Mouse (Mus musculus): ENCODE measurements around the gene Ift22.
A peak's percentile ranks its signal among the peaks of the same experiment; 100 is the strongest.
"Not testable (repeated sequence)": the region's sequence is repeated elsewhere in the genome, so short reads cannot be mapped to it uniquely, and the experiment has no call there.

The Ift22 gene

DNA sequence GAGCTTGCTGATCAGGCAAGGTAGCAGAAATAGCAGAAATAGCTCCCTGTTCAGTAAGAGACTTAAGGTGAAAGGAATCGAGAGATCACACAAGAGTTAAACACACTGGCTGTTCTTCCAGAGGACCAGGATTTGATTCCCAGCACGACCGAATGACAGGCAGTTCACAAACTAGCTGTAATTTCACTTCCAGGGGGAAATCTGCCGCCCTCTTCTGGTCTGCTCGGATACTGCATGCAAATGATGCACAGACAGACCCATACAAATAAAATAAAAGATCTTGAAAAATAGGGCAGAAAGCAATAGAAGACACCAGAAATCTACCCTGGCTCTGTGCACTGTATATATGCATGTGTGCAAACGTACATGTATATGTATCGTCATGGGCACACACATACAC lies 2.3 kb upstream of the Ift22 start:
- no peak for DNase-seq (ENCODE audit: low spot score in 2 of 2)

DNA sequence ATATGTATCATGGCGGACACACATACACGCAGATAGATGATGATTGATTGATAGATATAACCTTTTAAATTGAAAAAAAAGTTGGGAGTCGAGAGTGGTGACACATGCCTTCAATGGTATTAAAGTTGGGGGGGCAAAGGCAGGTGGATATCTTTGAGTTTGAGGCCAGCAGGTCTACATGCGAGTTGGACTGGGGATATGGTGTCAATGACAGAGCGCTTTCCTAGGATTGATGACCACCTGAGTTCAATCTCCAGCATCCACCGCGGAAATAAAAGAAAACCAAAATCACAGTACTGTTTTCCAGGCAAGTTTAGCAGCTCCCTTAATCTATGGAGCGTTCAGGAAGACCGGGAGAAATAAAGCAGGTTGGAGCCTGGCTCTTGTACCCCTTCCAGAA lies 363 bp upstream of the Ift22 start:
- DNase-seq (ENCODE audit: low spot score in 2 of 2): no peak

DNA sequence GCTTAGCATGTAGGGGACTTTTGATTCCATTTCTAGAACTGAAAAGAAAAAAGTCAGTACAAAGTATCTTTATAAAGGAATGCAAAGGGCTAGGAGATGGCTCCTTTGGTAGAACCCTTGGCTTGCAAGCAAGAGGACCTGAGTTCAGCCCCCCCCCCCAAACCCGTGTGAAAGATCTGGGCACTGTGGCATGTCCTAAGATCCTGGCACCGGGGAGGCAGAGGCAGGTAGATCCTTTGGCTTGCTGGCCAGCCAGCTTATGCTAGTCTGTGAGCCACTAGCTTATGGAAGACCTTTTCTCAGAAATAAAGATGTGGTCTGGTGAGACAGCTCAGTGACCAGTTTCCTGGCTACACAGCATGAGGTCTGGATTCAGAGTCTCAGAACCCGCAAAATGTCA lies 6.2 kb downstream of the Ift22 start:
- no peak for DNase-seq (ENCODE audit: low spot score in 2 of 2)

DNA sequence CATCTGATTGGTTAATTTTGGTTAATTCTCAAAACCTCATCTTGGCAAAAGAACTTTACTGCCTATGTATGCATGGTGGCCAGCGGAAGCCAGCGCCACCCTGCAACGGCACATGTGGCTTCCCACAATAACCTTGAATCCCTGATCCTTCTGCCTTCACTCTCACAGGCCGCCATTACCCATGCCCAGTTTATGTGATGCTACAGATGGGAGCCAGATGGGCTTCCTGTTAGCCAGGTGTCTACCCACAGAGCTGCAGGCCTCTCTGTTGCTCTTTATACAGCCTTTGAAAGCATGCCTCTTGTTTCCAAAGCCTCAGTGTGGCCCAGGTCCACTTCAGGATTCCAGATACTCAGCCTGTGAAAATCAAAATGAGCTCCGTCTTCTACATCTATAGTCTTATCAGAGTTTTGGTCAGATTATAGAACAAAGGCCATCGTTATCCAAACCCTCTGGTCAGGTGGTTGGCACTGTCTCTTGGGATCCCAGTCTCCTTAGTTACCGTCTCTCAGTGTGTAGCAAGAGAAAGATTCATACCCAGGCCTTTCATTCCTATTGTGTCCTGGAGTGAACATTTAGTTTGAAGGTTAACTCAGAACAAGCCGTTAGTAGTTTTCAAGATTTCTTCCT lies 9.8 kb downstream of the Ift22 start:
- no peak for DNase-seq (ENCODE audit: low spot score in 2 of 2)

DNA sequence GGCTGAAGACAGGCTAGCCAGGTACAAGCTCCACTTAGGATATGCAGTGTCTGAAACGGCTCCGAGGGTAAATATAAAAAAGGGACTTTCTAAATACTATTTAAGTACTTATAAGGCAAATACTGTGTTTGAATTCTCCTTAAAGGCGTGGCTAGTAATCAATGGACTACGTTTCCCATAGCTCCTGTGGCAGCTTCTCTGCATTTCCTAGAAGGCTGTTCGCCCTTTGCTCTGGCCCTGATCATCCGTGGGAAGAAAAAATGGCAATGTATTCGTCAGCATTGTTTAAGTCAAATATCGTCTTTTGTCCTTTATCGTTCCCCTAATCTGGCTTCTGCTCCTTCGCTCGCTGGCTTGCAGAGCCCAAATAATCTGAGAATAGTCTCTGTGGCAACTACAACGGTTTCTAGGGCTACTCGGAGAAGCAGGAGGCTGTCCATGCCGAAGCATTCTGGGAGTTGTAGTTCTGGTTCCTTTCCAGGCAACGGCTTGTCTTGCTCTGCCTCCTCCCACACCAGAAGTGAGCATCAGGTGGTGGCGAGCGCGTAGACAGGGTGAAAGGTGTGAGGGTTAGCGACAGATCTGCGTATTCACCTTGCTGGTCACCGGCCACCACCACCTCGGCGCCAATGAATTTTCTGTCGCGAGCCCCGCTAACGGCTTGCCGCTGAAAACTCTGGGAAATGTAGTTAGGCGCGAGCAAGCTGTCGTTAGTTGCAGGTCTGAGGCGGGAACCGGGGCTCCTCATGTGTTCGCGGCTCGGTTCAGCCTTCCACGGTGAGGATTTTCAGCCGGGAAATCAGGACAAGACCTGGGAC lies 10.9 kb downstream of the Ift22 start:
- DNase-seq (ENCODE audit: low spot score in 2 of 2): peak; percentile 87 to 89

DNA sequence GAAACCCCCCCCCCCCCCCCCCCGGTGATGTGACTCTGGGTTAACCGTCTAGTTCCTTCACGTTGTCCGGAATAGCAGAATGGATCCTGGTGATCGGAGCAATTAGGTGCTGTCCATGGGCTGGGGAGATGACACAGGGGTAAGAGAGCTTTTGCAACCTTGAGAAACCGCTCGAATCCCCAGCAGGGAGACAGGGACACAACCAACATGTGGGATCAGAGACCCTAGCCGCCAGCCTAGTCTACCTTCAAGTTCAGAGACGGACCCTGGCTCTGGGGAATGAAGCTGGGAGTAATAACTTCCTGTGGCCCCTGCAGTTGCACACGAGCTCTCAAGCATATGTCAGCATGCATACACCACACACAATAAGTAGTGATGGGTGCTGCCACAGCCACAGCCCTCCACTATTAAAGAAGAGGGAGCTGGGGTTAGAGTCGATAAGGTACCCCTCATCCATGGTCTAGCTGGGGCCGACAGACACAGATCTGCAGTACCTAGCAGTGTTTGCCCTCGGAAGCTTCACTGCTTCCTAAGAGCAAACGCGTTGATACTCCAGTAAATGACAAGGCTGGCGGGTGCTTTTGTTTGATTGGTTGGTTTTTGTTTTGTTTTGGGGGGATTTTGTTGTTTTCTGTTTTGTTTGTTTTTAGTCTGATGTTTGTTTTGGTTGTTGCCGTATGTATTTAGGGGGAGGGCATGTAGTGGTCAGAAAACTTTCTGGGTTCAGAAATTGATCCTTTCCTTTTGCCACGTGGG lies 11.8 kb downstream of the Ift22 start:
- peak in 1 of 2 experiments; percentile 10 for DNase-seq (ENCODE audit: low spot score in 2 of 2)

DNA sequence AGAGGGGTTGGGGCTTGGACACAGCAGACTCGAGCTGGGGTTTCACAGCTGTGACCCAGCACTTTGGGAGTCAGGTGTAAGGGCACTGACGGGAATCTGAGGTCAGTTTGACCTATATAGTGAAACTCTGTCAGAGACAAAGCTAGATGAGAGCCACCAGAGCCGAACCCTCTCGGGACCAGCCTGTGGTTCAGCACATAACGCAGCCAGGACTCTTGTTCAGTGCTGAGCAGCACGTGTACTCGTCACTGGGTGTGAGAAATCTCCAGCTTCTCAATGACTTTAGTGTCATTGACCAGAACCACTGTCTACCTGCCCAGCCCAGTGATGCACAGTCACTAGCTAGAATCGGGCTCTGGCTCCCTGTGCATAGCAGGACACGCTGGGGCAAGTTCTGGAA lies 14.9 kb downstream of the Ift22 start:
- no peak for DNase-seq (ENCODE audit: low spot score in 2 of 2)

DNA sequence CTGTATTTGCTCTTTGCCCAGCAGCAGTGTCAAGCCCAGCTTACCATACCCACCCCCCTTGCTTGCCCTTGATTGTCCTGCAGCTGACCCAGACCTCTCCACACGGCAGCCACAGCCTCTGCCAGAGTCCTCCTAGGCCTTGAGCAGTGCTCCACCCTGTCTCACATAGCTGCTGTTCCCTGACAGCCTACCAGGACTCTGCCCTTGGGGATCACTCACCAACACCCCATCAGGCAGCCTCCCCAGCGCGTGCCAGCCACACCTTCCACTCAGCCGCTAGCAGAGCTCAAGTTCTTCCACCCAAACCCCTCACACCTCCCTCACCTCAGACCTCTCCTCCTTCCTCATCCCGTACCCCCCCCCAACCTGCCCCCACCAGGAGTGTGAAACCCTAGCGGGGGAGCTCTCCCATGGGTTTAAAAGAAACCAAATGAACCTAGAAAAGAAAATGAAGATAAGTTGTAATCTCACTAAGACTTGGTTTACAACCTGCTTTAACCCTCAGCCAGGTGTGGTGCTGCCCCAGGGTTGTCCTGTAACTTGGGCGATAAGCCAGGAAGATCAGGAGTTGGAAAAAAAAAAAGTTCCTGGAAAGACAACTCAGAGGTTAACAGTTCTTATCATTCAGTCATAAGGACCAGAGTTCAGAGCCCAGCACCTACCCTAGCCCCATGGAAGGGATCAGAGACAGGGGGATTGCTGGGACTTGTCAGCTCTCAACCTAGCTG lies 16.0 kb downstream of the Ift22 start:
- no peak for DNase-seq (ENCODE audit: low spot score in 2 of 2)

DNA sequence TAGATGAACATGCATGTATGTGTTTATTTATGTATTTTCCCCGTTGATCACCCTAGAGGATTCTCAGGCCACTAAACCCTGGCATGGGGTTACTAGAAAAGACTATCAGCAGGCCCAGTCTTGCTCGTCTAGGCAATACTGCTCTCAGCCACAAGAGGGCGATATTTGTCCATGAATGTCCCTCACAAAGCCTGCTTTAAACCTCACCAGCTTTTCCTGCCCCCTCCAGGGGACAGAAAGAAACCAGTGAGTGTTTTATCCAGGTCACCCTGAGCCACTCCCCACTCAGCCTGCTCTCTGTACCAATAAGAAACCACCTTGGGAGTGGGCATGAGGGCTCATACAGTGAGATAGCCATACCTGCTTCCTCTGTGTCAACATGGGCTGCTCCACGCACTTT lies 21.1 kb downstream of the Ift22 start:
- DNase-seq (ENCODE audit: low spot score in 2 of 2): peak; percentile 80 to 90

DNA sequence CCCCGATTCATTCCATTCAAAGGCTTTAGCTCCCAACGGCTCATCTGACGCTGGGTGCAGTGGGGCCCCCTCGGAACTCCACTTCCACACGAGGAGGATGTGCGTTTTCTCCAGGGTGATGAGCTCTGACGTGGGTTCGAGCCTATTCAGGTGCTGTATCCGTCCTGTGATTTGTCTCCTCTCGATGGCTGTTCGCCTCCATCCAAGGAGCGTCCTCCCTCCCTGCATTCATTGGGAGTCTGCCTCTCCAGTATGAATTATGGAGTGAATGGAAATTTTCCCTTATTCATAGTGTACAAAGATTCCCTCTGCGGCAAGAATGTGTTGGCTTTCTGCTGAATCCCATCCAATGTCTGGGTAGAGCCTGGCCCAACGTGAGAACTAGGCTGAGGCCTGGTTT lies 23.9 kb downstream of the Ift22 start:
- peak; percentile 13 to 20 for DNase-seq (ENCODE audit: low spot score in 2 of 2)

DNA sequence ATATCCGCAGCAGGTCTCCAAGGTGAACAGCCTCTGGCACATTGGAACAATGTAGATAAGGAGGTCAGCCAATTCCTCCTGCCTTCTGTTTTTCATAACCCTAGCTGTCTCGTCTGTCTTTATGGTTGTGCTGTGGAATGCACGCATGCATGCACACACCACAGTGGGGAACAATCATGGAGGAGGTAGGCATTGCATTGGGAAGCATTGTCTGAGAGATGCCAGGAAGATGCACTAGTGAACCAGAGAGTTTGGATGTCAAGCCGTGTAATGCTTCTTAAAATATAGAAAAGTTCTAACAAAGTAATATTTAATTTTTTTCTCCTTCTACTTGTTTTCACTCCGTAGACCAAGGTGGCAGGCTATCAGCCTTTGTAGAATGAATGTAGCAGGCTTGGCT lies 25.0 kb downstream of the Ift22 start:
- no peak for DNase-seq (ENCODE audit: low spot score in 2 of 2)

DNA sequence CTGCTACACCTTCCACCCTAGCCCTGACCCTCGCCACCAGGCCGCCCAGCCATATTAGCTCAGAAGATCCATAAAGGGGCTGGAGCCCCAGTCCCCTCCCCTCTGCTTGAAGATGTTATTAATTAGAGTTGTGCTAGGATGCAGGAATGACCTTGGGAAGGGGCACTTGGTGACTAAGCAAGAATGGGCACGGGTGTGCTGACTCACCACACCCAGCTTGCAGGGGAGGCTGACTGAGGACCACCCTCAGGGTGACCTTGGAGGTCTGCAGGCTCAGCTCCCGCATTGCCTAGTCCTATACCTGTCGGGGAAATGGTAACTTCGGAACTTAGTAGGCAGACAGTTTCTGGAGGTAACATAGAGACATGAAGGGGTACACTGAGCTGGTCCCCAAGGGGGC lies 26.0 kb downstream of the Ift22 start:
- no peak for DNase-seq (ENCODE audit: low spot score in 2 of 2)

DNA sequence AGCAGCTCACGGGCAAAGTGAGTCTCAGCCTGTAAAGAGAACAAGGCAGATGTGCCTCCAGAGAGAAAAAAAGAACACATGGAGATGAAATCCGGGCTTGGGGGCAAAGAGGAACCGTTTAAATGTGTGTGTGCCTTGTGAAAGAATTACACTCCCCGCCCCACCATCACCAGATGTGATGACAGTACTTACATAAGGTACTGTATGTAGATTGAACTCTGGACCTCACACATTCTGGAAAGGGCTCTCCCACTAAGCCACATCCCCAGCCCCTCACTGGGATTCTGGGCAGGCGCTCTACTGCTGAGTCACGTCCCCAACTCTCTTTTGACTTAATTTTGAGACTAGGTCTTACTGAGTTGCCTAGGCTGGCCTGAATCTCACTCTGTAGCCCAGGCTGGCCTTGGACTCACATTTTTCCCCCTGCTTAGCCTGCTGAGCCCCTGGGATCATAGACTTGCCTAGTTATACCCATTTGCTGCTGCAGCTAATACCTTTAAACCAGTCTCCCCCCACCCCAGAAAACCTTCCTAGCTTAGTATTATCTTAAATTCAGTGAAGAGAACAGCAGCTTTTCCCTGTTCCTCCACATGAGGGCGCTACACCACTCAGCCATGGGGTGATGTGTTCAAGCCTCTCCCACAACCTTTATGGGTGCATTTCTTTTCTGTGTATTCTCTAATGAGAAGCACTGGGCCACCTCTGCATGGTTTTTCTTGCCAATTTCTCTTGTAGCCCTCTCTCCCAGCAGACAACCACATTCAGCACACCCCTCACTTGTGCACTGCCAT lies 28.1 kb downstream of the Ift22 start:
- DNase-seq (ENCODE audit: low spot score in 2 of 2): no peak

DNA sequence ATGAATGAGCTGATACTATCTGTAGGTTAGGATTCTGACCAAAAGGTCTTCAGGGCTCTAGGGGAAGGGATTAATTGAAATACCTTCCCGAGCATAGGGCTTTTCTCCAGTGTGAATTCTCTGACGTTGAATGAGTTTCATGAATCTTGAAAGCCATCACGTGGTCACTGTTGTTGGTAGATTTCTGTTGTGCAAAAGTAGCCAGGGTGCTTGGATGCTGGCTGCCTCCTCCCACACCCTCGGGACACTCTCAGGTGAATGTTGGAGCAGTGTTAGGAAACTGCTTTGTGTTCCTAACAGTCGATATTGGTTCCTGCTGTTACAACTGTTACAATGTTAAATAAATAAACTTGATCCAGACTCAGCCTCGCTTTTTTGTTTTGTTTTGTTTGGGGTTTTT lies 28.8 kb downstream of the Ift22 start:
- no peak for DNase-seq (ENCODE audit: low spot score in 2 of 2)

DNA sequence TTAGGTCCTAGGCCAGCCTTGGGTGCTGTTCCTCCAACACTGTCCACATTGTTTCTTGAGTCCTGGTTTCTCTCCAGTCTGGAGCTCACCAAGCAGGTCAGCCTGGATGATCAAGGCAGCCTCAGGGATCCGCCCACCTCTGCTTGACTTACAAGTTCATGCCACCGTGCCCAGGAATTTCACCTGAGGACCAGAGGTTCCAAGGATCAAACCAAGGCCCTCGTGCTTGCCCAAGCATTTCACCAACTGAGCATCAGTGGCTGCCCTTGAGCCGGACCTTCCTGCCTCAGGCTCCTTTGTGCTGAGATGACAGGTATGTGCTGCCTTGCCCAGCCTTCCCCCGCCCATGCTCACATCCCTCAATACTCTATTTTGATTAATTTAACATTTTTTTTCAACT lies 29.7 kb downstream of the Ift22 start:
- DNase-seq (ENCODE audit: low spot score in 2 of 2): no peak

DNA sequence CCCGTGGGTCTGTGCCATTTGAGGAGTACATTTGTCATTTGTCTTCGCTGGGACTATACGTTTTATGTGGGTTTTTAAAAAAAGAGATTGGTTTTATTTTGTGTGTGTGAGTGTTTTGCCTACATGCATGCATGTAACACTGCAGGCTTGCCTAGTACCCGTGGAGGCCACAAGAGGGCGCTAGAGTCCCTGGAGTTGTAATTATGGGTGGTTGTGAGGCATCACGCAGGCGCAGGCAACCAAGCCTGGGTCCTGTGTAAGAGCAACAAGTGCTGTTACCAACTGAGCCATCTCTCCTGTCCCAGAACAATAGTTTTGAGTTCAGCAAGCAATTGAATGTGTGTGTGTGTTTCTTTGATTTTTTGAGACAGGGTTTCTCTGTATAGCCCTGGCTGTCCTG lies 31.3 kb downstream of the Ift22 start:
- no peak for DNase-seq (ENCODE audit: low spot score in 2 of 2)

DNA sequence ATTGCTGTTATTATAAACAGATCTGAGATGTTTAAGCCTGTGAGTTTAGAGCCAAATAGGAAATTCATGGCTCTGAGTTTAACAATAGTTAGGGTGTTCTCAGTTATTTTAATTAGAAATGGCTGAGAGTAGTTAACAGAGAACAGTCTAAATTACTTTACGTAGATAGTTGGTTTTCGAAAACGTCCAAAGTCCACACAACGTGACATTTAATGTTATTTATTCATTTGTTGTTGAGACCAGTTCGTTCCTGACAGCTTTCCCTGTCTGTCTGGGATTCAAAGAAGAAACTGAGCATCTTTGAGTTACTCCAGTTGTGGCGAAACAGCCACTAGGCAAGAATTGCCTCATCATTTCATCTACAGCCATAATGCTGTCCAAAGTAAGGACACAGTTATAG lies 32.1 kb downstream of the Ift22 start:
- DNase-seq (ENCODE audit: low spot score in 2 of 2): not testable (repeated sequence)

DNA sequence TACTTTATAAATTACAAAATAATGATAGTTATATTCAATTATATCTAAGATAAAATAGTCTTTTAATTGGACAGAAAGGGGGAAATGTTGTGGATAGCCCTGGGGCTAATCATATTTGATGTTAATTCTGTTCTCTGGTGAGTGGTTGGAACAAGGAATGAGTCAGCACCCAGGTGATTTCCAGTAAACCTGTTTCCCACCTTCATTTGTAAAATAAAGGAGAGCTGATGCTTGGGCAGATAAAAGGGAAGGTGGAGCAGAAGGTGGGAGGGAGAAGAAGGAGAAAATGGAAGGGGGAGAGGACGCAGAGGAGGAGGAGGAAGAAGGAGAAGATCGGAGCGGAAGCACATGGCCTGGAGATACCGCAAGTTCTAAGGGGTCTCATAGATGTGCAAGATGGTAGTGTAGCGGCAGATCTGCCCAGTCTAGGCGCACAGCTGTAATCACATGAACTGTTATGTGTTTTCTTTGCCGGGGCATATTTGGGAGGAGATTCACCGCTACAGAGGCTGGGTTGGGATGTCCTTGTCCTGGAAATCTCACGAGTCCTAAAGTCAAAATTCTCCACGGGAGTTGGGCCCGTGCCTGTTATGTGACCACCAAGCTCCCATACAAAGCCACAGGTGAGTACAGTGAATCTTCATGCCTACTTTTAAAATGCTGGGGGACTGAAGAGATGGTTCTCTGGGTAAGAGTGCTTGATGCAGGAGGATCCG lies 33.1 kb downstream of the Ift22 start:
- DNase-seq (ENCODE audit: low spot score in 2 of 2): no peak

DNA sequence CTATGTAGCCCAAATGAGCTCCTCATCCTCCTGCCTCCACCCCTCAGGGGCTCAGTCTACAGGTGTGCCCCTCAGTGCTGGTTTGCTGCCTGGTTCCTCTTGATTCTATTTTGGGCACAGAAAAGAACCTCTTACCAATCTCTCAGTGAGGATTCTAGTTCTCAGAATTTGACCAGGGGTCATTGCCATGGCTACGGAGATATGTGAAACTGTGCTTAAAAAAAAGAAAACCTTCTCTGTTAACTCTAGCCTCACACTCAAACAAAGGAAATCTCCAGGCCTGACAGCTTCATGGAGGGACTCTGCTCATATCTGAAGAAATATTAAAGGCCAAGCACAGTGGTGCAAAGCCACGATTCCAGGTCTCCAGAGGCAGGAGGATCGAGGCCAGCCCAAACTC lies 34.8 kb downstream of the Ift22 start:
- DNase-seq (ENCODE audit: low spot score in 2 of 2): no peak

DNA sequence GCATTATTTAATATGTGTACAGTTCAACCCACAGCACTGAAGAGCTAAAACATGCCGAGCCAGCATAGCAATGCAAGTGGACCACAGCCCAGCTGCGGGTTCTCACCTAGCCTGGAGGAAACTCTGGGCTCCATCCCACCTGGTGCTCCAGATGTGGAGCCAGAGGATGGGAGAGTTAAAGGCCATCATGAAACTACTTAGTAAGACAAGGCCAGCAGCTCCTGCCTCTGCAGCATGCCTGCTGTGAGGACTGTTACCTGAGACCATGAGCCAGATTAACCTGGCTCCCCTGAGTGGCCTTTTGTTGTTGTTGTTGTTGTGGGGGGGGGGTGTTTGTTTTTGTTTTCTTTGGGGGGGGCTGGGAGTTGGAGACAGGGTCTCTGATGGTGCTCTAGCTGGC lies 35.4 kb downstream of the Ift22 start:
- DNase-seq (ENCODE audit: low spot score in 2 of 2): no peak

DNA sequence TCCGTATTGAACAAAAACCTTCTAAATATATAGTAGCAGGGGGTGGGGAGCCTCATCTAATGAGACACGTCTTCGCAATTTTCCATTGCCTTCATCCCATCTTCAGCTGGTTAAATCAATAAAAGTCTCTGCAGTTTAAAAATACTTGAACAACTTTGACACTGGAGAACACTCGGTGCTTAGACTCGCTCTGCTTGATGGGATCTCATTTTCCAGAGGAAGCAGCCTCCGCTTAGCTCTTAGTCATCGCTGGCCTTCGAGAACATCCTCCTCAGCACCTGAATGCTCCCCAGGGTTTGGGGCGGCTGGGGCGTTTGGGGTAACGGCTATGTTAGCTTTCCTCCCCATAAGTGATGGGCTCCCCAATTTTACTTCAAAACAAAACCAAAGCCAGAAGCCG lies 37.1 kb downstream of the Ift22 start:
- DNase-seq (ENCODE audit: low spot score in 2 of 2): no peak

Data from frontal cortex, postnatal 36 days (tissue).